In genomic region chr2:44633971-44634370, GRCm38 (mm10) we compare ENCODE assay signal across 23 mouse cellular contexts.
A peak's percentile ranks its signal among the peaks of the same experiment; 100 is the strongest.
DNase-seq lines count a peak whose midpoint lies in the region; ATAC-seq lines count a peak whose summit lies in the region.
"Had no signal": no experiment of that assay in that cellular context is flagged by ENCODE, and none has a peak within 500 bp of the region (broad histone marks: within the 10 kb centered on the region; RNA-seq: fewer than 3 reads in every experiment).

No protein-coding gene starts in this region.

- H3K4me3 ChIP-seq in hindbrain, embryonic 15.5 days = no peak overlapping the region
- H3K4me3 ChIP-seq in hindbrain, embryonic 11.5 days (ENCODE audit: low read depth, low read length) = no peak overlapping the region
- no peak overlapping the region for H3K4me3 ChIP-seq in midbrain, embryonic 15.5 days
- H3K4me3 ChIP-seq: forebrain, embryonic 10.5 days; heart, embryonic 15.5 days; layer of hippocampus, adult 2 months; liver, embryonic 13.5 days had no signal

- no peak for ATAC-seq in hindbrain, embryonic 15.5 days (ENCODE audit: low FRiP score, low read depth)
- ATAC-seq in hindbrain, embryonic 11.5 days (ENCODE audit: low FRiP score) = no peak
- peak; percentile 13; the same call in 1 of the 2 replicates for ATAC-seq in midbrain, embryonic 15.5 days (replicated peaks)

- H3K27me3 ChIP-seq in hindbrain, embryonic 15.5 days = no peaks in the 10 kb centered on the region
- no peaks in the 10 kb centered on the region for H3K27me3 ChIP-seq in hindbrain, embryonic 11.5 days (ENCODE audit: control insufficient read depth, insufficient read depth, low read length)
- H3K27me3 ChIP-seq in midbrain, embryonic 15.5 days (replicated peaks) = no peaks in the 10 kb centered on the region
- H3K27me3 ChIP-seq: heart, embryonic 15.5 days; liver, embryonic 13.5 days had no signal

- peaks cover 8% of the 10 kb centered on the region for H3K4me1 ChIP-seq in hindbrain, embryonic 15.5 days (replicated peaks)
- no peaks in the 10 kb centered on the region for H3K4me1 ChIP-seq in hindbrain, embryonic 11.5 days (replicated peaks; ENCODE audit: control insufficient read depth, insufficient read depth, low read length)
- H3K4me1 ChIP-seq in midbrain, embryonic 15.5 days = peaks cover 19% of the 10 kb centered on the region
- H3K4me1 ChIP-seq: heart, embryonic 15.5 days; liver, embryonic 13.5 days had no signal

- H3K36me3 ChIP-seq in hindbrain, embryonic 15.5 days = no peaks in the 10 kb centered on the region
- no peaks in the 10 kb centered on the region for H3K36me3 ChIP-seq in hindbrain, embryonic 11.5 days (ENCODE audit: control insufficient read depth, insufficient read depth, low read length)
- H3K36me3 ChIP-seq in midbrain, embryonic 15.5 days (replicated peaks) = no peaks in the 10 kb centered on the region
- H3K36me3 ChIP-seq: forebrain, embryonic 10.5 days; heart, embryonic 15.5 days; liver, embryonic 13.5 days had no signal

- no peaks in the 10 kb centered on the region for H3K9me3 ChIP-seq in hindbrain, embryonic 15.5 days
- no peaks in the 10 kb centered on the region for H3K9me3 ChIP-seq in hindbrain, embryonic 11.5 days (ENCODE audit: control insufficient read depth, low read length)
- no peaks in the 10 kb centered on the region for H3K9me3 ChIP-seq in midbrain, embryonic 15.5 days
- H3K9me3 ChIP-seq: forebrain, embryonic 10.5 days; heart, embryonic 15.5 days; liver, embryonic 13.5 days had no signal

- DNase-seq in hindbrain, embryonic 11.5 days (ENCODE audit: low spot score) = no peak
- DNase-seq in retina, adult 2 months (ENCODE audit: low read depth, low spot score) = peak; percentile 64
- no peak for DNase-seq in retina, embryonic 14.5 days (ENCODE audit: low spot score)
- DNase-seq in right cerebral cortex, postnatal 36 days (ENCODE audit: low spot score in 2 of 2) = no peak
- no peak for DNase-seq in adrenal gland, postnatal 25 days
- DNase-seq: adrenal gland, adult 2 months; cerebellum, adult 18-20 months; cerebellum, postnatal 25 days; gastrocnemius, postnatal 36 days; heart, postnatal 36 days; kidney, adult 9 months; kidney, postnatal 14 days; layer of hippocampus, postnatal 36 days; liver, embryonic 13.5 days; lung, adult 2 months; lung, postnatal 14 days; right cerebral cortex, postnatal 14 days; spleen, adult 18-20 months had no signal

- peak overlapping the region; percentile 8; the same call in 1 of the 2 replicates for H3K27ac ChIP-seq in hindbrain, embryonic 15.5 days (replicated peaks)
- H3K27ac ChIP-seq in hindbrain, embryonic 11.5 days (ENCODE audit: low read depth, low read length) = no peak overlapping the region
- peak overlapping the region; percentile 42; the same call in 1 of the 2 replicates for H3K27ac ChIP-seq in midbrain, embryonic 15.5 days
- H3K27ac ChIP-seq: forebrain, embryonic 10.5 days; heart, embryonic 15.5 days; liver, embryonic 13.5 days had no signal

- 0 out of 2 replicates have a peak overlapping the region, but pooled peaks have one; percentile 1 for H3K4me2 ChIP-seq in hindbrain, embryonic 15.5 days
- H3K4me2 ChIP-seq in hindbrain, embryonic 11.5 days (replicated peaks; ENCODE audit: low read depth, low read length) = no peak overlapping the region
- no peak overlapping the region for H3K4me2 ChIP-seq in midbrain, embryonic 15.5 days
- H3K4me2 ChIP-seq: heart, embryonic 15.5 days; liver, embryonic 13.5 days had no signal

- no peak overlapping the region for H3K9ac ChIP-seq in hindbrain, embryonic 15.5 days
- no peak overlapping the region for H3K9ac ChIP-seq in hindbrain, embryonic 11.5 days (ENCODE audit: low read depth, low read length)
- H3K9ac ChIP-seq in midbrain, embryonic 15.5 days = no peak overlapping the region
- H3K9ac ChIP-seq: heart, embryonic 15.5 days; liver, embryonic 13.5 days had no signal

- 61% methylated on average over 8 of the region's 8 CpGs for WGBS in hindbrain, embryonic 15.5 days
- WGBS in hindbrain, embryonic 11.5 days = 82% methylated on average over 8 of the region's 8 CpGs
- 34% methylated on average over 8 of the region's 8 CpGs for WGBS in midbrain, embryonic 15.5 days
